Mouse (Mus musculus) kidney, adult 2 months (tissue): ENCODE measurements around the gene Rabggta.

Experiments
- CTCF ChIP-seq: fragments of 200-500 bp; conservative IDR thresholded peaks from 2 replicates; pipeline ENCODE4 v1.5.1; 2011; ENCODE audit warnings: low read depth, mild to moderate bottlenecking, control low read depth, low read length, moderate library complexity, mixed read lengths; ENCODE audit not compliant: insufficient read depth, insufficient read length
- POLR2A ChIP-seq: fragments of 200-500 bp; IDR thresholded peaks from one replicate; pipeline ENCODE4 v1.6.1; 2011; ENCODE audit warnings: low read depth, low read length, control low read depth

- TF ChIP-seq CTCF, result no peak
- TF ChIP-seq POLR2A, result no peak
Measured at GRCm38 (mm10) chr14:55713729-55714122, 8.3 kb downstream of the Rabggta start, which contains the start of gene Tgm1.
